Mouse (Mus musculus): ENCODE results near the gene Fgf12. TPM values are rescaled to one million over a fixed set of nuclear protein-coding genes. Genes with fewer than 3 reads are reported as not detected.

Gene Fgf12
- polyA plus RNA-seq (2015; fragmentation: Illumina TruSeq; extraction: RNeasy Lipid Tissue Mini Kit (QIAGEN cat#74804); ENCODE audit: low read depth, low replicate concordance): 280 TPM

GRCm38 (mm10) chr16:28752638-28753118 lies at the start of gene Fgf12:
Fgf12 (minus strand) TSS chr16:28753068.

Other genes with a start within 250 kb of the Fgf12 start
- 39.2 TPM for gene Mb21d2, start 176.6 kb upstream of the Fgf12 start, polyA plus RNA-seq (2015; fragmentation: Illumina TruSeq; extraction: RNeasy Lipid Tissue Mini Kit (QIAGEN cat#74804); ENCODE audit: low read depth, low replicate concordance)

All from brain, adult 10 weeks (tissue).